Mouse (Mus musculus) liver, adult 2 months (tissue): ENCODE data around the gene Chrne.

ENCODE experiments used
- CTCF ChIP-seq: fragments of 200-500 bp; IDR thresholded peaks from 2 replicates; pipeline ENCODE4 v1.5.1; 2011; ENCODE audit warnings: low read depth, low read length, control low read depth
- POLR2A ChIP-seq: fragments of 200-500 bp; IDR thresholded peaks from 2 replicates; pipeline ENCODE4 v1.6.1; 2011; ENCODE audit warnings: low read length, control low read depth; ENCODE audit not compliant: insufficient read depth; ENCODE audit errors: extremely low read depth

GRCm38 (mm10) chr11:70626877-70627276 lies 7.9 kb upstream of the Chrne start:
- no peak for TF ChIP-seq CTCF
- no peak for TF ChIP-seq POLR2A
